Mouse (Mus musculus): ENCODE measurements around the gene Ranbp10.

DNA sequence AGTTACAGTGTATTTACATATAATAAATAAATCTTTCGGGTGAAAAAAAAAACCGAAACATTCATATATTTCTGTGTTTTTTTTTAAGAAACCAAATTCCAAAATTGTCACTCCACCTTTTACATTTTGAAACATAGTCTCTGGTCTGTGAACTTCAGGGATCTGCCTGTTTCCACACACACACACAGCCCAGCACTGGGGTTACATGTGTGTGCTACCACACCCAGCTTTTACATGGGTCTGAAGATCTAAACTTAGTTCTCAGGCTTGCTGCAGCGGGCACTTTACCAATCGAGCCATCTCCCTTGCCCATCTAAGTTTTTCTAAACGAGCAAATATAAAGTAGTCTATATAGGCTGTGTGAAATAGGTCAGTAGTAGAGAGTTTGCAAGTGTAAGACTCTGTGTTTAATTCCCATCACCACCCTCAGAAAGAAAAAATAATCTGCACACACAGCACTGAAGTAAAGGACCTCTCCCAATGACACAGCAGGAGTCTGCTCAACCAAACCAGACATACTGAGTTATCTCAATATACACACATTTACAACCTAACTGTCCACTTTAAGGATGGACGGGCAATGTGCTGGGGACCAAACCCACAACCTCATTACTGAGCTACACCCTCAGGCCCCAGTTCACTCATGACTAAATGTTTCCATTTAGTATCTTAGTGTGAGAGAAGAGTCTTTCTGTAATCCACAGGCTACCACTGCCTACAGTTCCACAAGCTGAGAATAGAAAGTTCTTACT lies 25.8 kb downstream of the Ranbp10 start:
- no peak for TF ChIP-seq CTCF (IDR thresholded peaks at IDR 0.05; ENCODE audit: borderline replicate concordance, insufficient read depth, low read length)
- no peak for TF ChIP-seq POLR2A (IDR thresholded peaks at IDR 0.05; ENCODE audit: low read depth, low read length)
